Mouse (Mus musculus) layer of hippocampus, postnatal 10 days (tissue): Measurements from ENCODE around the gene Actr2. TPM values are rescaled to one million over a fixed set of nuclear protein-coding genes. Genes with fewer than 3 reads are reported as not detected.
"Not testable (repeated sequence)": the region's sequence is repeated elsewhere in the genome, so short reads cannot be mapped to it uniquely, and the experiment has no call there.

Source experiments
- DNase-seq, 2 experiments: peaks; one replicate each; pipeline ENCODE4 v3.0.0; 2021; ENCODE audit warnings: low spot score in 2 of 2
- total RNA-seq, 2 experiments: library from RNA; stranded (reverse); gene quantifications; 2 replicates each; pipeline ENCODE4 v1.2.3; 2021

The Actr2 gene
- total RNA-seq, 2 experiments from 2014 or later, result 307 to 336 TPM

- DNase-seq, result no peak
Observed at GRCm38 (mm10) chr11:20053951-20054350, 58.8 kb downstream of the Actr2 start.

GRCm38 (mm10) chr11:20052814-20053536 is 59.7 kb downstream of the Actr2 start:
- DNase-seq, result no peak

- no peak for DNase-seq
Observed at GRCm38 (mm10) chr11:20045586-20045985, 67.1 kb downstream of the Actr2 start.

DNA sequence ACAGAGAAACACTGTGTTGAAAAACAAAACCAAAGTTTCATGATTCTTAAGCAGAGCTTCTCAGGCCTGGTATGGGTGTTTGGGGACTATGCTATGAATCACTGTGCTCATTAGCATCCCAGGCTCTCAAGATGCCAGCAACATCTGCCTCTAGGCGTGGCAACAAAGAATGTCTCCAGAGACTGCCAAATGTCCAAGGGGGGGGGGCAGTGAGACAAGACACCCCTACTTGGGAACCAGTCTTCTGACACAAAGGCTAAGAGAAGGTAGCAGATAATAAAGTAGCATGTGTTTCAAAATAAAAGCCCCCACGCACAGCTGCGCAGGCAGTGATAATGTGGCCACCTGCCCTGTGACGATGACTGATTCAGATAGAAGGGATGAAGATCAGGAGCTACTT is 69.5 kb downstream of the Actr2 start:
- no peak for DNase-seq

DNA sequence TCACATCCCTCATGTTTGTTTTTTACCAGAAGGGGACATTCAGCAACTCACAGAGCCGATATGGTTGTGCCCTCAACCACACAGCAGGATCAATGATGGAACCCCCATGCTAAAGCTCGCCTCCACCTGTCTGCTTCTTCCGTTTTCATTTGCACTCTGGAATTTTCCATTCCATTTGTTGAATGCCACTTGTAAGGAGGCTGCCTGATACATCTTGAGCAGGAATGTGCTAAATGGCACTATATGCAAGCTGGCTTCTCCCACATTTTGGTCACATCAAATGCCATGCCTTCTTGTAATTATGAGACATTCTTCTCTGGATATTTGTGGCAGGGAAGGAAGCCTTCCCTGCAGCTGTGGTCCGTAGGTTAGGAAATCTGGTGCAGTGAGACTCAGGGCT is 70.6 kb downstream of the Actr2 start:
- no peak for DNase-seq

DNA sequence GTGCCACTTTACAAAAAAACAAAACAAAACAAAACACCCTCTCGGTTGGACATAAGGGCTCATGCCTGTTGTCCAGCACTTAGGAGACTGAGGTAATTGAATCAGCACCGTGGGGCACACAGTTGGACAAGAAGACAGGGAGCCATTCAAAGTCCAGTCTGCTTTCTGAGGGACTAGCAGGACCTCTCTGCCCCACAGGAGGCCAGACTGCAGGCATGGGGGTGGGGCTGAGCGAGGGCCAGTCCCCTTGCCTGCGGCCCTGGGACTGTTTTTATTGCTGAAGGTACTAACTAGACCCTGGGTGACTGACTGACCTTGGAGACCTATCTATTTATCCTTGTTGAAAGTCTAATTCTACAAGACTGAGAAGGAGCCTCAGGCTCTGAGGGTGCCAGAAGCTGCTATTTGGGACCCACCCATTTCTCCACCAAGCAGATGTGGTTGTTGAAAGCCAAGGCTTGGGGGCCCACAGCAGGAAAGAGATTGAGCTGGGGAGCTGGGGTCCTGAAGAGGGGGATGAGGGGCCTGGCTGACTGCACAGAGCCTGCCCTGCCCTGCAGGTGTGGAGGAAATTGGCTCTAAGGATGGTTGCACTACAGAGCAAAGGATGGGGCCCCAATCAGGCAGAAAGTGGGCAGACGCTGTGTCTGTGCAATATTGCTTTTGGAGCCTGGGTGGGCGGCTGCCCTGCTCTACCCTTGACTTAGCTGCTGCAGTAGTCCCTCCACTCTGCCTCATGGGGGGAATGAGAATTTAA is 71.4 kb downstream of the Actr2 start:
- no peak for DNase-seq

GRCm38 (mm10) chr11:20038723-20039122 is 74.0 kb downstream of the Actr2 start:
- DNase-seq, result no peak

GRCm38 (mm10) chr11:20037739-20038138 is 75.0 kb downstream of the Actr2 start:
- DNase-seq, result no peak

- DNase-seq, result no peak
Observed at GRCm38 (mm10) chr11:20035972-20036371, 76.7 kb downstream of the Actr2 start.

DNA sequence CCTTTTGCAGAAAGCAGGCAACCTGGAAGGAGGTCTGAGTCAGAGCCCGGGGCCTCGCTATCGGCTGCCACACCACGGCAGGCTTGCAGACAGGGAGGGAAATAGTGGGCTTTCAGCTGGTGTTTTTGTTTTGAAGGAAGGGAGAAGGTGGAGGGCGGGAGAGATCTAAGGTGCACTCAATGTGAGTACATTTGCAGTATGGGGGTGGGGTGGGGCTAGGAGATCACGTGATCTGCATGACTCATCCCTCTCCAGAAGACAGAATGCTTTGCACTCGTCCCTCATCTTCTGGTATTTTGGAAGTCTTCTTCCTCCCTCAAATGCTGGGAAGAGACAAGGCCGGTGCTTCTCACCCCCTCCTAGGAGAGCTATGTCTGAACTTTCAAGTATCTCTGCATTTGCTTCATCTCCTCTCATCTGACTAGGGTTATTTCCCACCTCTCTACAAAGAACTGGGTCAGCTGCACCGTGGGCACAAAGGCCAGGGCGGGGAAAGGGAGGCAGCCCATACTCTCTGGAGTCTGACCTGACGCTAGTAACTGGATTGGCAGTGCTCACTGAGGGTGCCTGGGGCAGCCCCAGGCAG is 77.3 kb downstream of the Actr2 start:
- DNase-seq, result no peak

GRCm38 (mm10) chr11:20034337-20034947 is 78.3 kb downstream of the Actr2 start:
- no peak for DNase-seq

GRCm38 (mm10) chr11:20033541-20034160 is 79.1 kb downstream of the Actr2 start:
- DNase-seq, result no peak

GRCm38 (mm10) chr11:20031536-20031935 is 81.2 kb downstream of the Actr2 start:
- DNase-seq, result no peak

DNA sequence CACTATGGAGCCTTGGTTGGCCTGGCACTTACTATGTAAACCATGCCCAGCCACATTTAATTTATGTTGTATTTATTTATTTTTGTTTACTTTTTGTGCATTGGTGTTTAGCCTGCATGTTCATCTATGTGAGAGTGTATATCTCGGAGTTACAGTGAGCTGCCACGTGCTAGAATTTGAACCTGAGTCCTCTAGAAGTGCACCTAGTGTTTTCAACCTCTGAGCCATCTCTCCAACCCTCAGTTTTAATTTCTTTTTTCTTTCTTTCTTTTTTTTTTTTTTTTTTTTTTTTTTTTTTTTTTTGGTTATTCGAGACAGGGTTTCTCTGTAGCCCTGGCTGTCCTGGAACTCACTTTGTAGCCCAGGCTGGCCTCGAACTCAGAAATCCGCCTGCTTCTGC is 81.7 kb downstream of the Actr2 start:
- not testable (repeated sequence) for DNase-seq

GRCm38 (mm10) chr11:20029014-20029413 is 83.7 kb downstream of the Actr2 start:
- DNase-seq, result no peak

GRCm38 (mm10) chr11:20028396-20028795 is 84.3 kb downstream of the Actr2 start:
- no peak for DNase-seq

GRCm38 (mm10) chr11:20027719-20028118 is 85.0 kb downstream of the Actr2 start:
- DNase-seq, result no peak

DNA sequence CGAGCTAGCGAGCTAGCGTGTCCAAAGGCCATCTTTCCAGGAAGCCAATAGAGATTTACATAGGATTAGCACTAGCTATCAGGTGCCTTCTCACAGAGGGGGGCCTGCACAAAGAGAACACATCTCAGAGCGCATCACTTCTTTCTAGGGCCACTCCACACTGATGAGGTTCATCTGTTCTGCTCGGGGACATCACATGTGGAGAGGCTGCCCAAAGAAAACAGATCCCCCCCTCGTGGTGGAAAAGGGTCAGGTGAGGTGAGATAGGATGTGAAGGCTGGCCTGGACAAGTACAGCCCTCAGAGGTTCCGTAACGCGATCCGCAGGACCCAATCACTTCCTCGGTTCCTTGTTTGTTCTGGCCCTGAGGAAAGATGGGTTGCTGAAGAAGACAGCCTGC is 86.8 kb downstream of the Actr2 start:
- DNase-seq, result no peak

GRCm38 (mm10) chr11:20022911-20023482 is 89.7 kb downstream of the Actr2 start:
- DNase-seq, result no peak

DNA sequence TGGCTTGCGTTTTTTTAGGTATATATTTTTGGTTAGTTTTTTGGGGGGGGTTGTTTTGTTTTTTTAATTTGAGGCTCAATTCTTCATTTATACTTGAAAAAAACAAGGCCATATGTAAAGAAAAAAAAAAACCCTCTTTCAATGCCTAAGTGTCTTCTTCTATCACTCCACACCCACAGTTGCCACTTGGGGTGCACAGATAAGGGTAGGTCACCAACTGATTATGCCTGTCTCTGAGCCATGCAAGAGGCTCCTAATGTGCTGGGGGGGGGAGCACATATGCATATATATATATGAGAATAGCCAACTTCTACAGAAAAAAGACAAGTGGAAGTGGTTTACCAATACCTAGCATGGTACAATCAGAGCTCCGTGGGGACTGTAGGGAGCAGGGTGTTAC is 90.3 kb downstream of the Actr2 start:
- no peak for DNase-seq

GRCm38 (mm10) chr11:20020720-20021119 is 92.0 kb downstream of the Actr2 start:
- no peak for DNase-seq
